Mouse (Mus musculus): Measurements from ENCODE around the gene Eln. TPM values are rescaled to one million over a fixed set of nuclear protein-coding genes. Genes with fewer than 3 reads are reported as not detected.

Eln gene
- polyA plus RNA-seq, 1 experiment from 2014 or later: 12.1 TPM

DNA sequence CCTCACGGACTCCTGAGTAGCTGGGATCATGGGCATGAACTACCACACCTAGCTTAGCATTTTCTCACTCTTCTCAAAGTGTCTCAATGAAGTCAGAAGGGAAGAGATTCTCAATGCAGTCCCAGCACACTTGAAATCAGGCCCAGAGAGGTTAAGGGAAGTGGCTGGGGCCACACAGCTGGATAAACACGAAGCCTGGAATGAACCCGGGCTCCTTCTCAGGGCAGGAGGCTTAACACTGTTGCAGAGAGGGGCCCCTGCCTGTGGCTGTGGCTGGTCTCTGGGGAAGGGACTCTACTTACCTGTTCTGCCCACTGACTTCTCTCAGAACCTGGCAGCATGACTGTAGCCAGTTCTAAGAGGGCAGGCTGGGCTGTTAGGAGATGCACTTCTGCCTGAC is 7.2 kb downstream of the Eln start:
- H3K4me3 ChIP-seq (ENCODE audit: low read depth, low read length): no peak overlapping the region
- no peak overlapping the region for H3K9ac ChIP-seq (ENCODE audit: low read depth, low read length)
- WGBS: 61% methylated on average over 3 of the region's 3 CpGs
- H3K27me3 ChIP-seq (ENCODE audit: control insufficient read depth, insufficient read depth, low read depth, low read length): no peaks in the 10 kb centered on the region
- H3K27ac ChIP-seq (ENCODE audit: low read length): no peak overlapping the region
- peaks cover 5% of the 10 kb centered on the region for H3K4me1 ChIP-seq (ENCODE audit: control insufficient read depth, insufficient read depth, low read length)
- H3K36me3 ChIP-seq (ENCODE audit: control insufficient read depth, insufficient read depth, low read length): no peaks in the 10 kb centered on the region
- H3K4me2 ChIP-seq (ENCODE audit: low read length): no peak overlapping the region
- ATAC-seq: no peak
- no peaks in the 10 kb centered on the region for H3K9me3 ChIP-seq (replicated peaks; ENCODE audit: control insufficient read depth, low read length, poor library complexity, severe bottlenecking)

DNA sequence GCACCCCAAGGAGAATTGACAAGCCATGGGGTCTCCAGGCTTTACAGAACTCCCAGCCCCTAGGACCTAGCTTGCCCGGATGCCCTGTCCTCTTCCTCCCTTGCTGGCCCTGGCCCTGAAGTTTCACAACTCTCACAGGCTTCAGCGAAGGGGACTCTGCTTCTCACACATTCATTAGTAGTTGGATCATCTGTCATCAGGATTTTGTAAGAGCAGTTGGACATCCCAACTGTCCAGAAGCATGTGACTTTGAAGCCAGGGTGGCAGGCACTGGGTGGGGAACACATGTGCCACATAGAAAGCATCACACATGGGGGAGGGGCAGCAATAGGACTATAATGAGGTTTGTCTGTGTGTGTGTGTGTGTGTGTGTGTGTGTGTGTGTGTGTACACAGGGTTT is 12.2 kb downstream of the Eln start:
- no peak overlapping the region for H3K27ac ChIP-seq (ENCODE audit: low read length)
- no peak overlapping the region for H3K4me2 ChIP-seq (ENCODE audit: low read length)
- H3K36me3 ChIP-seq (ENCODE audit: control insufficient read depth, insufficient read depth, low read length): no peaks in the 10 kb centered on the region
- H3K4me1 ChIP-seq (ENCODE audit: control insufficient read depth, insufficient read depth, low read length): no peaks in the 10 kb centered on the region
- no peak overlapping the region for H3K4me3 ChIP-seq (ENCODE audit: low read depth, low read length)
- no peak for ATAC-seq
- 84% methylated on average over 2 of the region's 2 CpGs for WGBS
- no peak overlapping the region for H3K9ac ChIP-seq (ENCODE audit: low read depth, low read length)
- H3K27me3 ChIP-seq (ENCODE audit: control insufficient read depth, insufficient read depth, low read depth, low read length): no peaks in the 10 kb centered on the region
- no peaks in the 10 kb centered on the region for H3K9me3 ChIP-seq (replicated peaks; ENCODE audit: control insufficient read depth, low read length, poor library complexity, severe bottlenecking)

DNA sequence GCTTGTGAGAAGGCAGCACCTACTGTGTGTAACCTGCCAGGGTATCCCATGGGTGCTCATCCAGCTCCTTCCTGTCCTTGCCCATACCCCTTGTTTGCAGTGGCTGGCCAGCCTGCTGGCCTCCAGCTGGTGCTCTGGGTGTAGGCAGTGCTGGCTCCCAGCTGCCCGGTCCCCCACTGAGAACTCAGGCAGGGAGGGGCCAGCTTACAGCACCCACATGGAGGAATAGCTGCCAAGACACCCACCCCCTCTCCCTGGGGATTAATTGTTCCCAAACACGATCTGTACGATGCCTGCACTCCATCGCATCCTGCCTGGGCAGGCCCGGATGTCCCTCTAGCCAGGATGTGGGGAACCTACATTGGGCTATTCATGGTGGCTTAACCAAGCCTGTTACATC is 13.1 kb downstream of the Eln start:
- 75% methylated on average over 5 of the region's 5 CpGs for WGBS
- Histone ChIP-seq H3K27ac (ENCODE audit: low read length) (no peak overlapping the region), H3K9me3 (replicated peaks; ENCODE audit: control insufficient read depth, low read length, poor library complexity, severe bottlenecking) (no peaks in the 10 kb centered on the region), H3K36me3 (ENCODE audit: control insufficient read depth, insufficient read depth, low read length) (no peaks in the 10 kb centered on the region), H3K4me2 (ENCODE audit: low read length) (no peak overlapping the region), H3K4me1 (ENCODE audit: control insufficient read depth, insufficient read depth, low read length) (no peaks in the 10 kb centered on the region), H3K4me3 (ENCODE audit: low read depth, low read length) (no peak overlapping the region), H3K27me3 (ENCODE audit: control insufficient read depth, insufficient read depth, low read depth, low read length) (no peaks in the 10 kb centered on the region), H3K9ac (ENCODE audit: low read depth, low read length) (no peak overlapping the region)
- ATAC-seq: no peak

DNA sequence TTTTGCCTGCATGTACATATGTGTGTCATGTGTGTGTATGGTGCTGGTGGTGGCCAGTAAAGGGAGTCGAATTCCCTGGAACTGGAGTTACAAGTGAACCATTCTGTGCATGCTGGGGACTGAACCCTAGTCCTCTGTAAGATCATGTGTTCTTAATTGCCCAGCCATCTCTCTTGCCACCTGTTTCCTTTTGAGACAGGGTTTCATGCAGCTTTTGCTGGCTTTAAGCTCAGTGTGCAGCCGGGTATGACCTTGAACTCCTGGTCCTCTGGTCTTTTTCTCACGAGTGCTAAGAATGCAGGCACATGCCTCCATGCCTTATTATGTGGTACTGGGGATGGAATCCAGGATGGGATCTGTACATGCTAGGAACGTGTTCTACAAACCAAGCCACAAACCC is 13.9 kb downstream of the Eln start:
- H3K27ac ChIP-seq (ENCODE audit: low read length): no peak overlapping the region
- no peak for ATAC-seq
- 70% methylated on average over 4 of the region's 4 CpGs for WGBS
- no peak overlapping the region for H3K9ac ChIP-seq (ENCODE audit: low read depth, low read length)
- H3K4me3 ChIP-seq (ENCODE audit: low read depth, low read length): no peak overlapping the region
- H3K9me3 ChIP-seq (replicated peaks; ENCODE audit: control insufficient read depth, low read length, poor library complexity, severe bottlenecking): no peaks in the 10 kb centered on the region
- H3K36me3 ChIP-seq (ENCODE audit: control insufficient read depth, insufficient read depth, low read length): no peaks in the 10 kb centered on the region
- no peak overlapping the region for H3K4me2 ChIP-seq (ENCODE audit: low read length)
- no peaks in the 10 kb centered on the region for H3K27me3 ChIP-seq (ENCODE audit: control insufficient read depth, insufficient read depth, low read depth, low read length)
- H3K4me1 ChIP-seq (ENCODE audit: control insufficient read depth, insufficient read depth, low read length): no peaks in the 10 kb centered on the region

DNA sequence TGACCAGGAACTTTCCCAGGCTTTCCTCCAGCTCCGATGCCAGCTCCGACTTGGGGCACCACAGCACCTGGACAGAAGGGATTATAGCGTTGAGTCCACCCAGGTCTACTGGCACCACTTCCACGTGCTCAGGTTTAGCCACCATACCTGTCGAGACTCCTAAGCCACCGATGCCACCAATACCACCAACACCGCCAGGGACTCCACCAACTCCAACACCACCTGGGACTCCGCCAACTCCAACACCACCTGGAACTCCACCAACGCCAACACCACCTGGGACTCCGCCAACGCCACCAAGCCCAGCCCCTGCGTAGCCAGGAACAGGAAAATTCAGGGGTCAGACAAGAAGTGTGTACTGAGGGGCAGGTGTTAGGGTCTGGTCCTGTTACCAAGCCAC is 18.0 kb downstream of the Eln start:
- Histone ChIP-seq H3K4me1 (ENCODE audit: control insufficient read depth, insufficient read depth, low read length) (no peaks in the 10 kb centered on the region), H3K9ac (ENCODE audit: low read depth, low read length) (no peak overlapping the region), H3K36me3 (ENCODE audit: control insufficient read depth, insufficient read depth, low read length) (no peaks in the 10 kb centered on the region), H3K4me2 (ENCODE audit: low read length) (no peak overlapping the region), H3K9me3 (replicated peaks; ENCODE audit: control insufficient read depth, low read length, poor library complexity, severe bottlenecking) (no peaks in the 10 kb centered on the region), H3K27ac (ENCODE audit: low read length) (no peak overlapping the region), H3K4me3 (ENCODE audit: low read depth, low read length) (no peak overlapping the region), H3K27me3 (ENCODE audit: control insufficient read depth, insufficient read depth, low read depth, low read length) (no peaks in the 10 kb centered on the region)
- WGBS: 95% methylated on average over 12 of the region's 12 CpGs
- no peak for ATAC-seq

GRCm38 (mm10) chr5:134728535-134728934 is 18.6 kb downstream of the Eln start:
- Histone ChIP-seq H3K27me3 (ENCODE audit: control insufficient read depth, insufficient read depth, low read depth, low read length) (no peaks in the 10 kb centered on the region), H3K4me1 (ENCODE audit: control insufficient read depth, insufficient read depth, low read length) (no peaks in the 10 kb centered on the region), H3K4me2 (ENCODE audit: low read length) (no peak overlapping the region), H3K4me3 (ENCODE audit: low read depth, low read length) (no peak overlapping the region), H3K36me3 (ENCODE audit: control insufficient read depth, insufficient read depth, low read length) (no peaks in the 10 kb centered on the region), H3K27ac (ENCODE audit: low read length) (no peak overlapping the region), H3K9ac (ENCODE audit: low read depth, low read length) (no peak overlapping the region), H3K9me3 (replicated peaks; ENCODE audit: control insufficient read depth, low read length, poor library complexity, severe bottlenecking) (no peaks in the 10 kb centered on the region)
- 84% methylated on average over 3 of the region's 3 CpGs for WGBS
- ATAC-seq: no peak

- H3K4me2 ChIP-seq (ENCODE audit: low read length): no peak overlapping the region
- H3K9ac ChIP-seq (ENCODE audit: low read depth, low read length): no peak overlapping the region
- no peaks in the 10 kb centered on the region for H3K9me3 ChIP-seq (replicated peaks; ENCODE audit: control insufficient read depth, low read length, poor library complexity, severe bottlenecking)
- ATAC-seq: no peak
- no peaks in the 10 kb centered on the region for H3K36me3 ChIP-seq (ENCODE audit: control insufficient read depth, insufficient read depth, low read length)
- no peaks in the 10 kb centered on the region for H3K27me3 ChIP-seq (ENCODE audit: control insufficient read depth, insufficient read depth, low read depth, low read length)
- H3K4me3 ChIP-seq (ENCODE audit: low read depth, low read length): no peak overlapping the region
- WGBS: 82% methylated on average over 8 of the region's 8 CpGs
- no peak overlapping the region for H3K27ac ChIP-seq (ENCODE audit: low read length)
- no peaks in the 10 kb centered on the region for H3K4me1 ChIP-seq (ENCODE audit: control insufficient read depth, insufficient read depth, low read length)
Observed at GRCm38 (mm10) chr5:134727001-134727639, 20.0 kb downstream of the Eln start.

DNA sequence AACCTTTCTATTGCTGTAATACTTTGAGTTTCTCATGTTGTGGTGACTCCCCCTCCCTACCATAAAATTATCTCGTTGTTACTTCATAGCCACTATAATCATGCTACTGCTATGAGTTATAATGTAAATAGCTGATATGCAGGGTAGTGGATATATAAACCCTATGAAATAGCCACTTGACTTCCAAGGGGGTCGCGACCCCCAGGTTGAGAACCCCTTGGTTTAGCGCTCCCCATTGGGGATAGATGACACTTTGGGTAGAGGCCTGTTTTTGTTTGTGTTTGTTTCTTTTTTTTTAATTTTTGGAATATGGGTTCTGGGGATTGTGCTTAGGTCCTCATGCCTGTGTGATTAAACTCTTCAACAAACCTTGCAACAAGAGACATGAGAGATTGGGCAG is 21.8 kb downstream of the Eln start:
- ATAC-seq: no peak
- Histone ChIP-seq H3K9me3 (replicated peaks; ENCODE audit: control insufficient read depth, low read length, poor library complexity, severe bottlenecking) (no peaks in the 10 kb centered on the region), H3K4me2 (ENCODE audit: low read length) (no peak overlapping the region), H3K4me1 (ENCODE audit: control insufficient read depth, insufficient read depth, low read length) (no peaks in the 10 kb centered on the region), H3K27me3 (ENCODE audit: control insufficient read depth, insufficient read depth, low read depth, low read length) (no peaks in the 10 kb centered on the region), H3K36me3 (ENCODE audit: control insufficient read depth, insufficient read depth, low read length) (no peaks in the 10 kb centered on the region), H3K9ac (ENCODE audit: low read depth, low read length) (no peak overlapping the region), H3K4me3 (ENCODE audit: low read depth, low read length) (no peak overlapping the region), H3K27ac (ENCODE audit: low read length) (no peak overlapping the region)
- 74% methylated on average over 4 of the region's 4 CpGs for WGBS

DNA sequence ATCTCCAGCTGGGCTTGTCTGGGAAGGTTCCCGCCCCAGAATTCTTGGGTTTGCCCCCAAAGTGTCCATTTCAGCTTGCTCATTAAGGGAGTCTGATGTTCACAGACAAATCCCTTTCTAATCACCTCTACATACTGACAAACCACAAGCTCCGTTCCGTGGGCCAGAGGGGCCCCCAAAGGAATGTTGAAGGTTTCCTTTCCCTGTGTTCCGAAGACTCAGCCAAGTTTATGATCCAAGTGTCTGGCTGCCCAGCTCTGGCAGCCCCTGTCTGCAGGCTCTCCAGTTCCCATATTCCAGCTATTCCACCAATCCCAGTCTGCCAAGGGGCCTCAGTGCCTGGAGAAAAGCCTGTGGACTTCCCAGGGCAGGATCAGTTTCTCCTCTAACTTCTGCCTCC is 27.1 kb downstream of the Eln start:
- Histone ChIP-seq H3K27ac (ENCODE audit: low read length) (no peak overlapping the region), H3K9me3 (replicated peaks; ENCODE audit: control insufficient read depth, low read length, poor library complexity, severe bottlenecking) (no peaks in the 10 kb centered on the region), H3K27me3 (ENCODE audit: control insufficient read depth, insufficient read depth, low read depth, low read length) (no peaks in the 10 kb centered on the region), H3K4me1 (ENCODE audit: control insufficient read depth, insufficient read depth, low read length) (no peaks in the 10 kb centered on the region), H3K4me3 (ENCODE audit: low read depth, low read length) (no peak overlapping the region), H3K9ac (ENCODE audit: low read depth, low read length) (no peak overlapping the region), H3K36me3 (ENCODE audit: control insufficient read depth, insufficient read depth, low read length) (no peaks in the 10 kb centered on the region), H3K4me2 (ENCODE audit: low read length) (no peak overlapping the region)
- 73% methylated on average over 4 of the region's 4 CpGs for WGBS
- no peak for ATAC-seq
